Mouse (Mus musculus): ENCODE data around the gene Nxph3.

DNA sequence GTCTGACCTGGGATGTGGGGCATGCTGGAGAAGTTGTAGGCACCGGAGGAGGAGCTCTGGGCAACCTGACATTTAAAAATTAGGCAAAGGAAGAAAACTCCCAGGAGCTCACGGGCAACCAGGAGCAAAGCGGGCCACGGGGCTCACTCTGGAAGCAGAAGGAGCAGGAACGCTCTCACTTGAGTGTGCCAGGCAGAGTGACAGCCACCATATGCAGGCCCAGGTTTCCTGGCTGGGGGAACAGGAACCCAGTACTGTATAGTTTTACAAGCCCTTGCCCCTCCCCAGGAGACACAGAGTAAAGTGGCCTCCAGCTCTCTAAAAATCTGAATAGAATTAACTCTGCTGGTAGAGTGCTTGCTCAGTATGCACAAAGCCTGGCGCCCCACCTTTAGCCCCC lies 2.8 kb upstream of the Nxph3 start:
- TF ChIP-seq EP300 (optimal IDR thresholded peaks at IDR 0.05) (no peak), CTCF (IDR thresholded peaks at IDR 0.05; ENCODE audit: low read depth) (no peak)

Data from stomach, postnatal 0 days (tissue).